Mouse (Mus musculus): ENCODE results near the gene Hmgn5. TPM values are rescaled to one million over a fixed set of nuclear protein-coding genes. Genes with fewer than 3 reads are reported as not detected.
A peak's percentile ranks its signal among the peaks of the same experiment; 100 is the strongest.

Hmgn5 gene
- 0.04 and 0.13 TPM in 2 replicates for polyA plus RNA-seq (2012; rRNA removed)

GRCm38 (mm10) chrX:109013283-109013682 lies at the start of gene Hmgn5:
Gene Hmgn5, minus strand, starts transcription at chrX:109013404.
- peak; percentile 83 to 91 for DNase-seq (ENCODE audit: low read depth in 1 of 2, low spot score in 2 of 2)
- H3K4me1 ChIP-seq (ENCODE audit: control insufficient read depth, insufficient read depth, insufficient read length) = no peaks in the 10 kb centered on the region
- H3K27me3 ChIP-seq (ENCODE audit: control insufficient read depth, insufficient read depth, low read length) = no peaks in the 10 kb centered on the region
- no peaks in the 10 kb centered on the region for H3K36me3 ChIP-seq (ENCODE audit: control insufficient read depth, insufficient read depth, low read length)
- 31% methylated on average over 25 of the region's 25 CpGs for WGBS
- peak within 1 kb of the TSS; percentile 52 for H3K27ac ChIP-seq (ENCODE audit: insufficient read depth, low read length)
- TF ChIP-seq CTCF (IDR thresholded peaks at IDR 0.05; ENCODE audit: extremely low read depth, insufficient read depth, insufficient read length, insufficient replicate concordance) = no peak
- TF ChIP-seq POLR2A (IDR thresholded peaks at IDR 0.05; ENCODE audit: low read depth, low read length) = peak; percentile 28; the same call in 1 of the 2 replicates
- peak within 1 kb of the TSS; percentile 66 for H3K4me3 ChIP-seq (ENCODE audit: extremely low read depth, insufficient read depth, insufficient read length)

- no peak for DNase-seq (ENCODE audit: low read depth in 1 of 2, low spot score in 2 of 2)
- H3K4me1 ChIP-seq (ENCODE audit: control insufficient read depth, insufficient read depth, insufficient read length) = no peaks in the 10 kb centered on the region
- no peaks in the 10 kb centered on the region for H3K36me3 ChIP-seq (ENCODE audit: control insufficient read depth, insufficient read depth, low read length)
- H3K27ac ChIP-seq (ENCODE audit: insufficient read depth, low read length) = no peak overlapping the region
- no peaks in the 10 kb centered on the region for H3K27me3 ChIP-seq (ENCODE audit: control insufficient read depth, insufficient read depth, low read length)
- TF ChIP-seq CTCF (IDR thresholded peaks at IDR 0.05; ENCODE audit: extremely low read depth, insufficient read depth, insufficient read length, insufficient replicate concordance) (no peak), POLR2A (IDR thresholded peaks at IDR 0.05; ENCODE audit: low read depth, low read length) (no peak)
- no peak overlapping the region for H3K4me3 ChIP-seq (ENCODE audit: extremely low read depth, insufficient read depth, insufficient read length)
- 71% methylated on average over 1 of the region's 1 CpGs for WGBS
Observed at GRCm38 (mm10) chrX:109047773-109048172, 34.6 kb upstream of the Hmgn5 start.

GRCm38 (mm10) chrX:109026224-109026623 lies 13.0 kb upstream of the Hmgn5 start:
- H3K27ac ChIP-seq (ENCODE audit: insufficient read depth, low read length) = no peak overlapping the region
- H3K36me3 ChIP-seq (ENCODE audit: control insufficient read depth, insufficient read depth, low read length) = no peaks in the 10 kb centered on the region
- no peak for DNase-seq (ENCODE audit: low read depth in 1 of 2, low spot score in 2 of 2)
- H3K4me1 ChIP-seq (ENCODE audit: control insufficient read depth, insufficient read depth, insufficient read length) = no peaks in the 10 kb centered on the region
- TF ChIP-seq POLR2A (IDR thresholded peaks at IDR 0.05; ENCODE audit: low read depth, low read length) (no peak), CTCF (IDR thresholded peaks at IDR 0.05; ENCODE audit: extremely low read depth, insufficient read depth, insufficient read length, insufficient replicate concordance) (no peak)
- 42% methylated on average over 1 of the region's 1 CpGs for WGBS
- H3K27me3 ChIP-seq (ENCODE audit: control insufficient read depth, insufficient read depth, low read length) = no peaks in the 10 kb centered on the region
- no peak overlapping the region for H3K4me3 ChIP-seq (ENCODE audit: extremely low read depth, insufficient read depth, insufficient read length)

GRCm38 (mm10) chrX:109020858-109021257 lies 7.7 kb upstream of the Hmgn5 start:
- Histone ChIP-seq H3K27me3 (ENCODE audit: control insufficient read depth, insufficient read depth, low read length) (no peaks in the 10 kb centered on the region), H3K4me3 (ENCODE audit: extremely low read depth, insufficient read depth, insufficient read length) (no peak overlapping the region), H3K36me3 (ENCODE audit: control insufficient read depth, insufficient read depth, low read length) (no peaks in the 10 kb centered on the region), H3K27ac (ENCODE audit: insufficient read depth, low read length) (no peak overlapping the region), H3K4me1 (ENCODE audit: control insufficient read depth, insufficient read depth, insufficient read length) (no peaks in the 10 kb centered on the region)
- DNase-seq (ENCODE audit: low read depth in 1 of 2, low spot score in 2 of 2) = no peak
- WGBS = 61% methylated on average over 2 of the region's 2 CpGs
- TF ChIP-seq CTCF (IDR thresholded peaks at IDR 0.05; ENCODE audit: extremely low read depth, insufficient read depth, insufficient read length, insufficient replicate concordance) (no peak), POLR2A (IDR thresholded peaks at IDR 0.05; ENCODE audit: low read depth, low read length) (no peak)

- Histone ChIP-seq H3K4me1 (ENCODE audit: control insufficient read depth, insufficient read depth, insufficient read length) (no peaks in the 10 kb centered on the region), H3K27me3 (ENCODE audit: control insufficient read depth, insufficient read depth, low read length) (no peaks in the 10 kb centered on the region), H3K4me3 (ENCODE audit: extremely low read depth, insufficient read depth, insufficient read length) (no peak overlapping the region), H3K36me3 (ENCODE audit: control insufficient read depth, insufficient read depth, low read length) (no peaks in the 10 kb centered on the region), H3K27ac (ENCODE audit: insufficient read depth, low read length) (no peak overlapping the region)
- peak in 1 of 2 experiments; percentile 7 for DNase-seq (ENCODE audit: low read depth in 1 of 2, low spot score in 2 of 2)
- TF ChIP-seq POLR2A (IDR thresholded peaks at IDR 0.05; ENCODE audit: low read depth, low read length) (no peak), CTCF (IDR thresholded peaks at IDR 0.05; ENCODE audit: extremely low read depth, insufficient read depth, insufficient read length, insufficient replicate concordance) (no peak)
- 34% methylated on average over 4 of the region's 4 CpGs for WGBS
Observed at GRCm38 (mm10) chrX:109014166-109014565, 962 bp upstream of the Hmgn5 start.

GRCm38 (mm10) chrX:109013686-109014085 lies 482 bp upstream of the Hmgn5 start:
- Histone ChIP-seq H3K27me3 (ENCODE audit: control insufficient read depth, insufficient read depth, low read length) (no peaks in the 10 kb centered on the region), H3K27ac (ENCODE audit: insufficient read depth, low read length) (peak overlapping the region; percentile 52; the same call in 1 of the 2 replicates), H3K36me3 (ENCODE audit: control insufficient read depth, insufficient read depth, low read length) (no peaks in the 10 kb centered on the region), H3K4me1 (ENCODE audit: control insufficient read depth, insufficient read depth, insufficient read length) (no peaks in the 10 kb centered on the region), H3K4me3 (ENCODE audit: extremely low read depth, insufficient read depth, insufficient read length) (peak overlapping the region; percentile 66)
- peak in 1 of 2 experiments; percentile 22 for DNase-seq (ENCODE audit: low read depth in 1 of 2, low spot score in 2 of 2)
- WGBS = 19% methylated on average over 17 of the region's 17 CpGs
- TF ChIP-seq POLR2A (IDR thresholded peaks at IDR 0.05; ENCODE audit: low read depth, low read length) (no peak), CTCF (IDR thresholded peaks at IDR 0.05; ENCODE audit: extremely low read depth, insufficient read depth, insufficient read length, insufficient replicate concordance) (no peak)

- WGBS = 25% methylated on average over 23 of the region's 23 CpGs
Observed at GRCm38 (mm10) chrX:109012371-109013031, 703 bp downstream of the Hmgn5 start.

More at GRCm38 (mm10) chrX:109012371-109013031, 703 bp downstream of the Hmgn5 start:
- peak; percentile 30 to 54 for DNase-seq (ENCODE audit: low read depth in 1 of 2, low spot score in 2 of 2)
- H3K36me3 ChIP-seq (ENCODE audit: control insufficient read depth, insufficient read depth, low read length) = 0 out of 2 replicates have a peak, but pooled peaks cover under 1% of the 10 kb centered on the region
- no peaks in the 10 kb centered on the region for H3K4me1 ChIP-seq (ENCODE audit: control insufficient read depth, insufficient read depth, insufficient read length)
- TF ChIP-seq CTCF (IDR thresholded peaks at IDR 0.05; ENCODE audit: extremely low read depth, insufficient read depth, insufficient read length, insufficient replicate concordance) (no peak), POLR2A (IDR thresholded peaks at IDR 0.05; ENCODE audit: low read depth, low read length) (no peak)
- H3K27me3 ChIP-seq (ENCODE audit: control insufficient read depth, insufficient read depth, low read length) = no peaks in the 10 kb centered on the region
- peak overlapping the region; percentile 48 for H3K27ac ChIP-seq (ENCODE audit: insufficient read depth, low read length)
- H3K4me3 ChIP-seq (ENCODE audit: extremely low read depth, insufficient read depth, insufficient read length) = peak overlapping the region; percentile 66
